Mouse (Mus musculus) heart, embryonic 12.5 days (tissue): Measurements from ENCODE around the gene Cd96. TPM values are rescaled to one million over a fixed set of nuclear protein-coding genes. Genes with fewer than 3 reads are reported as not detected.

Source experiments
- ATAC-seq: fragments of 200-750 bp; cut with Nextera tagmentation; 2 replicates; pipeline ENCODE4 v1.8.0; 2017; ENCODE audit warnings: moderate TSS enrichment, moderate library complexity; ENCODE audit not compliant: insufficient number of reproducible peaks, low FRiP score
- H3K27ac ChIP-seq: fragments of 300-500 bp; sonication (generic); 2 replicates; pipeline ENCODE4 v1.5.1; 2016; ENCODE audit warnings: mild to moderate bottlenecking, moderate library complexity; ENCODE audit not compliant: poor library complexity, severe bottlenecking
- H3K27me3 ChIP-seq: fragments of 300-500 bp; sonication (generic); replicated peaks from 2 replicates; pipeline ENCODE4 v1.6.1; 2016; ENCODE audit warnings: mild to moderate bottlenecking, moderate library complexity
- H3K36me3 ChIP-seq: fragments of 300-500 bp; sonication (generic); 2 replicates; pipeline ENCODE4 v1.6.1; 2016; ENCODE audit warnings: mild to moderate bottlenecking, moderate library complexity
- H3K4me1 ChIP-seq: fragments of 300-500 bp; sonication (generic); replicated peaks from 2 replicates; pipeline ENCODE4 v1.6.1; 2016; ENCODE audit warnings: mild to moderate bottlenecking
- H3K4me2 ChIP-seq: fragments of 300-500 bp; sonication (generic); 2 replicates; pipeline ENCODE4 v1.6.1; 2016; ENCODE audit warnings: mild to moderate bottlenecking, moderate library complexity
- H3K4me3 ChIP-seq: fragments of 300-500 bp; sonication (generic); 2 replicates; pipeline ENCODE4 v1.5.1; 2016; ENCODE audit warnings: mild to moderate bottlenecking
- H3K9ac ChIP-seq: fragments of 300-500 bp; sonication (generic); 2 replicates; pipeline ENCODE4 v1.6.1; 2016; ENCODE audit warnings: mild to moderate bottlenecking, moderate library complexity
- H3K9me3 ChIP-seq: fragments of 300-500 bp; sonication (generic); replicated peaks from 2 replicates; pipeline ENCODE4 v1.6.1; 2016; ENCODE audit warnings: mild to moderate bottlenecking, moderate library complexity
- WGBS: fragments of 180-500 bp; shearing (Covaris S2); methylation state at CpG from one replicate; pipeline ENCODE4 v1.1.7; 2016; 5-methylcytosine and 5-hydroxymethylcytosine counted together
- polyA plus RNA-seq: library from polyadenylated mRNA; unstranded; fragments of >200 nt; fragmentation: Nextera tagmentation; extraction: Ambion mirVana; gene quantifications from 2 replicates; pipeline ENCODE4 v1.2.1, GENCODE M21; 2016

Cd96 gene
- polyA plus RNA-seq, 1 experiment from 2014 or later, result not detected

- no peaks in the 10 kb centered on the region for H3K9me3 ChIP-seq
- ATAC-seq, result no peak
- H3K27ac ChIP-seq, result no peak overlapping the region
- WGBS, result 74% methylated on average over 1 of the region's 1 CpGs
- no peaks in the 10 kb centered on the region for H3K36me3 ChIP-seq
- H3K9ac ChIP-seq, result no peak overlapping the region
- H3K4me3 ChIP-seq, result no peak overlapping the region
- no peaks in the 10 kb centered on the region for H3K27me3 ChIP-seq
- no peak overlapping the region for H3K4me2 ChIP-seq
- H3K4me1 ChIP-seq, result no peaks in the 10 kb centered on the region
Measured at GRCm38 (mm10) chr16:45986236-45986635, 133.8 kb downstream of the Cd96 start.

Other genes starting within 250 kb of the Cd96 start
- gene Phldb2, start 166.7 kb downstream of the Cd96 start, polyA plus RNA-seq, result 58.7 and 59.2 TPM in 2 replicates
- 0.74 and 0.89 TPM in 2 replicates for gene Plcxd2, start 110.0 kb downstream of the Cd96 start, polyA plus RNA-seq
- 1.2 and 2.7 TPM in 2 replicates for gene Gm4737, start 34.8 kb upstream of the Cd96 start, polyA plus RNA-seq